Mouse (Mus musculus) ES-CJ7 (cell line): ENCODE data around the gene Lix1l.
"Not testable (repeated sequence)": the region's sequence is repeated elsewhere in the genome, so short reads cannot be mapped to it uniquely, and the experiment has no call there.

Experiments
- DNase-seq: peaks from one replicate; pipeline ENCODE4 v3.0.0; 2011; ENCODE audit warnings: low read depth, low spot score

The Lix1l gene

GRCm38 (mm10) chr3:96629729-96630600, 29.0 kb downstream of the Lix1l start, which contains the start of gene Rbm8a:
Rbm8a (plus strand) TSS chr3:96629933.
- peak; percentile 99 for DNase-seq

- no peak for DNase-seq
These were observed 31.1 kb downstream of the Lix1l start for GRCm38 (mm10) chr3:96632058-96632457.

GRCm38 (mm10) chr3:96634015-96634414, 33.1 kb downstream of the Lix1l start:
- no peak for DNase-seq

GRCm38 (mm10) chr3:96634928-96635879, 34.3 kb downstream of the Lix1l start, which contains the start of the genes Pex11b and Gm42957:
Pex11b (plus strand) TSS chr3:96635376.
Gm42957 (plus strand) TSS chr3:96635474.
- DNase-seq, result peak; percentile 95

- no peak for DNase-seq
These were observed 35.0 kb downstream of the Lix1l start for GRCm38 (mm10) chr3:96635906-96636305.

DNA sequence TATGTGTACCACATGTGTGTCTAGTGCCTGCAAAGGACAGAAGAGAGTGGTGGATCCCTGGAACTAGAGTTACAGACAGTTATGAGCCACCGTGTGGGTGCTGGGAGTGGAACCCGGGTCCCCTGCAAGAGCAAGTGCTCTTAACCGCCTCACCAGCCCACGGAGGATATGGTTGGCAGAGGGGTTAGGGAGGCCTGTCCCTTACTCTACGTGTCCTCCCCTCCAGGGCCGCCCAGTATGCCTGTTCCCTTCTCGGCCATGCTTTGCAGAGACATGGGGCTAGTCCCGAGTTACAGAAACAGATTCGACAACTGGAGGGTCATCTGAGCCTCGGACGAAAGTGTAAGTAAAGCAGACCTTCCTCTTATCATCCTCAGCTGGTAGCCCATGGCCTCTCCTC, 35.5 kb downstream of the Lix1l start:
- no peak for DNase-seq

- peak; percentile 81 for DNase-seq
These were observed 38.3 kb downstream of the Lix1l start for GRCm38 (mm10) chr3:96639219-96639618.

DNA sequence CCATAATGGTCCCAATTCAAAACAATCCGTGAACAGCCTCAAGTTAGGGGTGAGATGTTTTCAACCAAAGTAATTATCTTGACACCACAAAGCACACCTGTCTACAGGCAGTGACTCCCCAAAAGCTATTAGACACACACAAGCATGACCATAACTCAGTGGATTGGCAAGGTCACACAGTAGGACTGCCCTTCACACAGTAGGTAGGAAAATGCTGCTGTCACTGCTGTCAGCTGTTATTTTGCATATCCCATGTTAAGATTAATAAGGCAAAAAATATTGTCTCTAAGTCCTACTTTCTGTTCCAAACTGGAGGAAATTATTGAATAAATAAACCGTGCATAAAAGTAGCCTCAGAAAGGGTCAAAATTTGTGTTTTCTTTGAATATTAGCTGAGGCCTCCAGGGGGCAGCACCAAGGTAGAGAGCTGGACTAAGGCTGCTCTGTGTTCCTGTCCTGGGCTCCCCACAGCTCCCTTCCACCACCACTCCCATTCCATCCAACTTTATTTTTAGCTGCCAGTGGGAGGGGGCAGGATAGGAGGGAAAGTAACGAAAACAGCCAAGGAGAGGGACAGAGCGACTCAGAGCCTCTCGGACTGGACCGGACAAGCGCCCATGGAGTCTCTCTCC, 44.2 kb downstream of the Lix1l start, which contains the start of gene Itga10:
Gene Itga10, plus strand, starts transcription at position 567 of the 632 bp plus-strand sequence.
- peak; percentile 43 for DNase-seq

- no peak for DNase-seq
These were observed 46.4 kb downstream of the Lix1l start for GRCm38 (mm10) chr3:96647365-96647764.

DNA sequence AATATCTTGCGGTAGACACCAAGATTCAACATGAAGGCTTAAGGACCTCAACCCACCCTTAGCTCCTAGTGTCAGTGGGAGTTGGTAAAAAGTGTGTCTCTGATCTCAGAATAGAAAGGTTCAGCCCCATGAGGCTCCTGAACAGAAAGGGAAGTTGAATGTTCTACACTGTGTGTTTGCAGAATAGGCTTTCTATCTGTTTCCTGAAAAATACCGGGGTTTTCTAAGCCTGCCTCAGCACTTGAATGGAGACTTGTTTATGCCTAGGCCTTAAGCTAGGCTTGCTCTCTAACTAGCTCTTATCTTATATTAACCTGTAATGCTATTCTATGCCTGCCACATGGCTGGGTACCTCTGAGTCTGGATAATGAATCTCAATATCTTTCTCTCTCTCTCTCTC, 60.0 kb downstream of the Lix1l start:
- no peak for DNase-seq

GRCm38 (mm10) chr3:96662731-96663316, 61.9 kb downstream of the Lix1l start:
- DNase-seq, result no peak

DNA sequence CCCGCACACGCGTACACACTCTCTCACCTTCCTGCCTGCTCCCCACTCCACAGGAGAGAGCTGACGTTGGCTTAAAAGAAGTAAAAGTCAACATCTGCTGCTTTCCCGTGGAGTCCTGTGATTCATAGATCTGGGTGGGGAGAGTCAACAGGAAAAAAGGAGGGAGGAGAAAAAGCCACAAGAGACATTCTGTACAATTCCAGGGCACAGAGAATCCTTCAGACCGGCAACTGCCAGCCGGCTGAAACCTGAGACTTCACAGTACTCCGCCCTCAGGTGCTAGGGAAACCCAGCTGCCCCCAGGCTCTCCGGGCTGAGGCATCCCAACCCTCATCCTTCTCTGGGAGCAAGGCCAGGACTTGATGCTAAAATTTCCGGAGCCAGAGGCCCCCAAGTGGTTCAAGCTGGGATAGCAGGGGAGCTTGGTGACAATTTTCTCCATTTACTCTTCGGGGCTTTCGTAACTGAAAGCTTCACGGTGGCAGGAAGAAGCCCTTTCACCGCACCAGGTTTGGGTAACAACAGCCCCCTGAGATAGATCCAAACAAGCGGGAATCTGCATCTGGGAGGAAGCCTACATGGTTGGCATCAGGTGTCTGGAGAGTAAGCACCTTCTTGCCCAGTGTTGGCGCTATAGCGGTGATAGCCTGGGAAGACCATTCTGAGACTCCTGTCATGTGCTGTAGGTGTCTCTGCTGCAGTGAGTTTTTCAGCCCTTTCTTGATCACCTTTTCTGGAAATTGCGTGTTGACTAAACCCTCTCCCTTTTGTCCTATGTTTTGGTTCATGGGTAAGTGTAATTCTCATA, 62.7 kb downstream of the Lix1l start:
- DNase-seq, result peak; percentile 97

DNA sequence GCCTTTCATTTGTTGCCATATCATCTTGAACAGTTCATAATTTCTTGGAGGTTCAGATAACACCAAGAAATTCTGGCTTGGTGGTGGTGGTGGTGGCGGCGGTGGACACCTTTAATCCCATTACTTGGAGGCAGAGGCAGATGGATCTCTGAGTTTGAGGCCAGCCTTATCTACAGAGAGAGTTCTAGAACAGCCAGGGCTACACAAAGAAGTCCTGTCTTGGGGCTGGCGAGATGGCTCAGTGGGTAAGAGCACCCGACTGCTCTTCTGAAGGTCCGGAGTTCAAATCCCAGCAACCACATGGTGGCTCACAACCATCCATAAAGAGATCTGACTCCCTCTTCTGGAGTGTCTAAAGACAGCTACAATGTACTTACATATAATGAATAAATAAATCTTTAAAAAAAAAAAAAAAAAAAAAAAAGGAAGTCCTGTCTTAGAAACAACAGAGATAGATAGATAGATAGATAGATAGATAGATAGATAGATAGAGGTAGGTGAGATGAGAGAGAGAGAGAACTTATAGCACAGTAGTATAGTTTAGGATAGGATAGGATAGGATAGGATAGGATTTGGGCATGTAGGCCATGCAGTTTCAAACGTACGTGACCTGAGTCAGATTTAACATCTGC, 64.9 kb downstream of the Lix1l start:
- not testable (repeated sequence) for DNase-seq

DNA sequence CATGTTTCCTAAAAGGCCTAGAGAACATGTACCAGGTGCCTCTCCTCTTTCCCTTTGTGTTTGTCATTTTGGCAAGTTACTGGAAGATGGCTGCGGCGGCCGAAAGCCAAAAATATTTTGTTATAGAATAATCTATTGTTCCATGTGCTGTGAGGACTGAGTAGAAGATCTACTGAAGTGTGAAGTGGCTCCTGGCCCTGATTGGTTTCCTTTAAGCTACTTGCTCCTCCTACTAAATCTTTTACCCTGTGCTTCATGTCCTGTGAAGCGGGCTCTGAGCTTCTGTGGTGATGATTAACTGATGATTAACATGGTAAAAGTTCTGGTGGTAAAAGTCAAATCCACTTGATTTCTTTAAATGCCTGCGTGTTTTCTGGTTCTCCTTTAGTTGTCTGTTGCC, 66.0 kb downstream of the Lix1l start:
- DNase-seq, result no peak

DNA sequence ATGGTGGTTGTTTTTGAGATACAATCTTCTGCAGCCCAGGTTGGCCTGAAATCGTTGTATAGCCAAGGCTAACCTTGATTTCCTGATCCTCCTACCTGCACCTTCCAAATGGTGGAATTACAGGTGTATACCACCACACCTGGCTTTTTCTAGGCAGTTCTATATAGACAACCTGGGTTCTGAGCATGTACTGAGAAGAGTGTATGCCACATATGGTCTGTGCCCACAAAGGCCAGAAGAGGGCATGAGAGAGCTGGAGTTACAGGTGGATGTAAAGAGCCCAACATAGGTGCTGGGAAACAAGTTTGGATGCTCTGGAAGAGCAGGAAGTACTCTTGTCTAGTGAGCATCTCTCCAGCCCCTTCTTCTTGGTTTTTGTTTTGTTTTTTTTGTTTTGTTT, 66.4 kb downstream of the Lix1l start:
- DNase-seq, result peak; percentile 85

GRCm38 (mm10) chr3:96668424-96669067, 67.6 kb downstream of the Lix1l start:
- DNase-seq, result no peak

- peak; percentile 96 for DNase-seq
These were observed 68.9 kb downstream of the Lix1l start, which contains the start of gene Ankrd35 for GRCm38 (mm10) chr3:96669727-96670468. Ankrd35 (plus strand) TSS chr3:96670131.

DNA sequence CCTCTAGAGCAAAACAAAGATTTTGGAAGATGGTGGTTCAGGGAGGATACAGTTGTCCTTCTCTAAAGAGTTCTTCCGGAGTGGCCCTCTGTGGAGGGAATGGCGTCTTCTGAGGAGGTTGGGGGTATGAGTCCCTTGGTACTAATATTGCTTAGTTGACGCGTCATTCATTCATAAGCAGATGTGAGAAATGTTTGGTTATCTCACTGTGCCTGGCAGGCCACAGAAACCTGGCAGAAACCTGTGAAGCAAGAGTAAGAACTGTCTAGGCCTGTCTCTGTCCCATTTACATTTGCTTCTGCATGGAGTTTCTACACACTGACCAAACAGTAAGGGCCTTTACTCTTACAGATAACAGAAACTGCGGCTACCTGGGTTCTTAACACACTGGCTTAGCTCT, 70.6 kb downstream of the Lix1l start:
- DNase-seq, result no peak

DNA sequence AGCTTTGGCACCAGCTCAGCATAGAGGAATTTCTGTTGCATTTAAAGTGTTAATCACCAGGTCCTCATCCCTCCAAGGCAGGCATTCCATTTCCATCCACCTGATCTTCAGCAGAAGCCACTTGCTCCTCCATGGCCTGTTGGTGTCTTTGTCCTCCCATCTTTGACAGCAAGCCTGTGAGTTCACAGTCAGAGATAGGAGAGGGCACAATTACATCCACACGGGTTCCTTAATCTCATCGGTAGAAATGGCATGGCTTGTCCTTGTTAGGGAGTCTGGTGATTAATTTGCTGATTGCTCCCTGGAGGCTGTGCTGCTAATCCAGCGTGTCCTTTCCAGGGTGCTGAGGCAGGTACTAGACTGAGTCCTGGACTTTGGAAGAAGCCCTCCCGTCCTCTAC, 72.6 kb downstream of the Lix1l start:
- DNase-seq, result no peak
